ENCODE assay signal across 7 mouse cellular contexts in genomic region chr16:21245387-21245786, GRCm38 (mm10). TPM values are rescaled to one million over a fixed set of nuclear protein-coding genes. Genes with fewer than 3 reads are reported as not detected.
DNase-seq lines count a peak whose midpoint lies in the region; ATAC-seq and TF ChIP-seq lines count a peak whose summit lies in the region.

No protein-coding gene starts in this region.

- no peak for TF ChIP-seq POLR2A in cerebellum, adult 2 months (IDR thresholded peaks at IDR 0.05; ENCODE audit: borderline replicate concordance, insufficient read depth, low read length)

- no peak overlapping the region for H3K9ac ChIP-seq in hindbrain, embryonic 11.5 days (ENCODE audit: low read depth, low read length)
- H3K9ac ChIP-seq in hindbrain, embryonic 12.5 days = no peak overlapping the region
- no peak overlapping the region for H3K9ac ChIP-seq in embryonic facial prominence, embryonic 13.5 days
- no peak overlapping the region for H3K9ac ChIP-seq in limb, embryonic 12.5 days (replicated peaks)

- H3K9me3 ChIP-seq in hindbrain, embryonic 11.5 days (ENCODE audit: control insufficient read depth, low read length) = no peaks in the 10 kb centered on the region
- no peaks in the 10 kb centered on the region for H3K9me3 ChIP-seq in hindbrain, embryonic 12.5 days (replicated peaks)
- H3K9me3 ChIP-seq in embryonic facial prominence, embryonic 13.5 days = no peaks in the 10 kb centered on the region
- no peaks in the 10 kb centered on the region for H3K9me3 ChIP-seq in limb, embryonic 12.5 days

- no peak overlapping the region for H3K27ac ChIP-seq in hindbrain, embryonic 11.5 days (ENCODE audit: low read depth, low read length)
- H3K27ac ChIP-seq in hindbrain, embryonic 12.5 days = no peak overlapping the region
- H3K27ac ChIP-seq in embryonic facial prominence, embryonic 13.5 days = peak overlapping the region; percentile 92
- H3K27ac ChIP-seq in limb, embryonic 12.5 days = peak overlapping the region; percentile 72
- no peak overlapping the region for H3K27ac ChIP-seq in cerebellum, adult 2 months (ENCODE audit: insufficient read depth, low read length)

- WGBS in hindbrain, embryonic 11.5 days = 14% methylated on average over 7 of the region's 7 CpGs
- WGBS in hindbrain, embryonic 12.5 days = 11% methylated on average over 7 of the region's 7 CpGs
- 11% methylated on average over 7 of the region's 7 CpGs for WGBS in embryonic facial prominence, embryonic 13.5 days
- 14% methylated on average over 7 of the region's 7 CpGs for WGBS in limb, embryonic 12.5 days
- WGBS in cerebellum, adult 2 months = 16% methylated on average over 7 of the region's 7 CpGs

- peaks cover 8% of the 10 kb centered on the region; the same call in 1 of the 2 replicates for H3K4me1 ChIP-seq in hindbrain, embryonic 11.5 days (replicated peaks; ENCODE audit: control insufficient read depth, insufficient read depth, low read length)
- H3K4me1 ChIP-seq in hindbrain, embryonic 12.5 days = peaks cover 50% of the 10 kb centered on the region
- H3K4me1 ChIP-seq in embryonic facial prominence, embryonic 13.5 days = peaks cover 83% of the 10 kb centered on the region
- peaks cover 93% of the 10 kb centered on the region for H3K4me1 ChIP-seq in limb, embryonic 12.5 days (replicated peaks)
- H3K4me1 ChIP-seq in cerebellum, adult 2 months (ENCODE audit: control insufficient read depth, insufficient read depth, low read length) = peaks cover 3% of the 10 kb centered on the region; the same call in 1 of the 2 replicates

- TF ChIP-seq CTCF in cerebellum, adult 2 months (IDR thresholded peaks at IDR 0.05; ENCODE audit: borderline replicate concordance, insufficient read depth, low read depth, low read length) = no peak

- H3K4me2 ChIP-seq in hindbrain, embryonic 11.5 days (replicated peaks; ENCODE audit: low read depth, low read length) = no peak overlapping the region
- H3K4me2 ChIP-seq in hindbrain, embryonic 12.5 days (replicated peaks) = no peak overlapping the region
- H3K4me2 ChIP-seq in embryonic facial prominence, embryonic 13.5 days = peak overlapping the region; percentile 90
- H3K4me2 ChIP-seq in limb, embryonic 12.5 days = no peak overlapping the region; the same call in 1 of the 2 replicates

- H3K36me3 ChIP-seq in hindbrain, embryonic 11.5 days (ENCODE audit: control insufficient read depth, insufficient read depth, low read length) = no peaks in the 10 kb centered on the region
- no peaks in the 10 kb centered on the region for H3K36me3 ChIP-seq in hindbrain, embryonic 12.5 days
- H3K36me3 ChIP-seq in embryonic facial prominence, embryonic 13.5 days = no peaks in the 10 kb centered on the region
- no peaks in the 10 kb centered on the region for H3K36me3 ChIP-seq in limb, embryonic 12.5 days

- no peak overlapping the region for H3K4me3 ChIP-seq in hindbrain, embryonic 11.5 days (ENCODE audit: low read depth, low read length)
- no peak overlapping the region for H3K4me3 ChIP-seq in hindbrain, embryonic 12.5 days
- H3K4me3 ChIP-seq in embryonic facial prominence, embryonic 13.5 days = no peak overlapping the region
- H3K4me3 ChIP-seq in limb, embryonic 12.5 days (replicated peaks) = no peak overlapping the region
- no peak overlapping the region for H3K4me3 ChIP-seq in cerebellum, adult 2 months (replicated peaks; ENCODE audit: insufficient read depth, low read depth, low read length)

- ATAC-seq in hindbrain, embryonic 11.5 days (ENCODE audit: low FRiP score) = peak; percentile 10; the same call in 1 of the 2 replicates
- ATAC-seq in hindbrain, embryonic 12.5 days (ENCODE audit: low FRiP score) = no peak
- ATAC-seq in embryonic facial prominence, embryonic 13.5 days (ENCODE audit: insufficient number of reproducible peaks, insufficient read depth, low FRiP score, low TSS enrichment, low read depth) = no peak
- ATAC-seq in limb, embryonic 12.5 days (ENCODE audit: insufficient number of reproducible peaks, insufficient read depth, low FRiP score, low TSS enrichment, low read depth) = no peak

- peaks cover 26% of the 10 kb centered on the region for H3K27me3 ChIP-seq in hindbrain, embryonic 11.5 days (ENCODE audit: control insufficient read depth, insufficient read depth, low read length)
- H3K27me3 ChIP-seq in hindbrain, embryonic 12.5 days = peaks cover 65% of the 10 kb centered on the region
- no peaks in the 10 kb centered on the region for H3K27me3 ChIP-seq in embryonic facial prominence, embryonic 13.5 days
- no peaks in the 10 kb centered on the region for H3K27me3 ChIP-seq in limb, embryonic 12.5 days
- no peaks in the 10 kb centered on the region for H3K27me3 ChIP-seq in cerebellum, adult 2 months (ENCODE audit: control insufficient read depth, insufficient read depth, low read length)

- no peak for DNase-seq in hindbrain, embryonic 11.5 days (ENCODE audit: low spot score)
- DNase-seq in ES-CJ7 (ENCODE audit: low read depth, low spot score) = peak; percentile 14
- DNase-seq in cerebellum, adult 2 months = no peak
- DNase-seq in layer of hippocampus, postnatal 10 days (ENCODE audit: low spot score in 2 of 2) = no peak

RNA-seq across cellular contexts. Expression of gene Ephb3, which starts 40.8 kb away (rescaled TPM):
- 10.3 and 11.2 TPM in 2 replicates for polyA plus RNA-seq in hindbrain, embryonic 11.5 days (2014; fragmentation: Nextera tagmentation; extraction: Ambion mirVana)
- polyA plus RNA-seq in hindbrain, embryonic 12.5 days (2016; fragmentation: Nextera tagmentation; extraction: Ambion mirVana) = 29.1 and 30.2 TPM in 2 replicates
- polyA plus RNA-seq in embryonic facial prominence, embryonic 13.5 days (2015; fragmentation: Nextera tagmentation; extraction: Ambion mirVana) = 71.4 and 72.9 TPM in 2 replicates
- 55.4 and 62.7 TPM in 2 replicates for polyA plus RNA-seq in limb, embryonic 12.5 days (2016; fragmentation: Nextera tagmentation; extraction: Ambion mirVana)
- polyA plus RNA-seq in cerebellum, adult 2 months (2012; rRNA removed) = 3.7 and 4.8 TPM in 2 replicates
- total RNA-seq in layer of hippocampus, postnatal 10 days (2021) = 10 to 100 TPM; 22.3 to 28.3 TPM

Comparison
In these comparisons a context has a peak if more than half of its experiments do, and no peak if none do; other contexts are left out.
1. H3K27ac ChIP-seq: peak in embryonic facial prominence, embryonic 13.5 days (single experiment) and limb, embryonic 12.5 days (single experiment); none in hindbrain, embryonic 11.5 days (single experiment), hindbrain, embryonic 12.5 days (single experiment) and cerebellum, adult 2 months (single experiment).